Mouse (Mus musculus) C2C12 (cell line): Measurements from ENCODE around the gene Slc25a35. TPM values are rescaled to one million over a fixed set of nuclear protein-coding genes. Genes with fewer than 3 reads are reported as not detected.
"Not testable (repeated sequence)": the region's sequence is repeated elsewhere in the genome, so short reads cannot be mapped to it uniquely, and the experiment has no call there.

Experiments
- H3K27me3 ChIP-seq: one replicate; pipeline ENCODE4 v1.6.1; 2011; ENCODE audit not compliant: control insufficient read depth, insufficient read depth, insufficient read length
- H3K36me3 ChIP-seq: one replicate; pipeline ENCODE4 v1.6.1; 2011; ENCODE audit not compliant: control insufficient read depth, insufficient read depth
- H3K4me3 ChIP-seq: one replicate; pipeline ENCODE4 v1.5.1; 2011; ENCODE audit warnings: mild to moderate bottlenecking, control low read depth; ENCODE audit not compliant: poor library complexity, insufficient read depth, severe bottlenecking
- H3K79me2 ChIP-seq: one replicate; pipeline ENCODE4 v1.6.1; 2011; ENCODE audit not compliant: control insufficient read depth, insufficient read depth
- H3K79me3 ChIP-seq: one replicate; pipeline ENCODE4 v1.6.1; 2011; ENCODE audit warnings: low read depth, control low read depth
- H3ac ChIP-seq: one replicate; pipeline ENCODE3; 2011; ENCODE audit warnings: low read depth; ENCODE audit not compliant: control insufficient read depth, insufficient read length
- CEBPB ChIP-seq: IDR thresholded peaks from one replicate; pipeline ENCODE4 v1.6.1; 2011; ENCODE audit warnings: low read depth, mild to moderate bottlenecking, control low read depth, moderate library complexity
- CTCF ChIP-seq: IDR thresholded peaks from one replicate; pipeline ENCODE4 v1.5.1; 2011; ENCODE audit not compliant: control insufficient read depth, insufficient read depth, insufficient read length
- FOSL1 ChIP-seq: IDR thresholded peaks from one replicate; pipeline ENCODE4 v1.8.0; 2011; ENCODE audit warnings: mild to moderate bottlenecking, low read length; ENCODE audit not compliant: poor library complexity, insufficient read depth, severe bottlenecking
- MAX ChIP-seq: IDR thresholded peaks from one replicate; pipeline ENCODE4 v1.6.1; 2011; ENCODE audit warnings: mild to moderate bottlenecking, control low read depth
- MYOD1 ChIP-seq: IDR thresholded peaks from one replicate; pipeline ENCODE4 v1.6.1; 2011; ENCODE audit warnings: low read depth; ENCODE audit not compliant: control insufficient read depth, insufficient read length
- MYOG ChIP-seq: IDR thresholded peaks from one replicate; pipeline ENCODE4 v1.6.1; 2011; ENCODE audit not compliant: control insufficient read depth, insufficient read length; ENCODE audit errors: extremely low read depth
- USF1 ChIP-seq: IDR thresholded peaks from one replicate; pipeline ENCODE4 v1.6.1; 2011; ENCODE audit warnings: low read depth, mild to moderate bottlenecking, control low read depth, moderate library complexity
- polyA plus RNA-seq: library from polyadenylated mRNA; unstranded; fragments of >200 nt; fragmentation: generic; extraction: Trizol; gene quantifications from one replicate; pipeline ENCODE4 v1.2.1, GENCODE M21; 2012; ENCODE audit warnings: missing spikeins

Gene Slc25a35
- polyA plus RNA-seq, 1 experiment, result 0.88 TPM

DNA sequence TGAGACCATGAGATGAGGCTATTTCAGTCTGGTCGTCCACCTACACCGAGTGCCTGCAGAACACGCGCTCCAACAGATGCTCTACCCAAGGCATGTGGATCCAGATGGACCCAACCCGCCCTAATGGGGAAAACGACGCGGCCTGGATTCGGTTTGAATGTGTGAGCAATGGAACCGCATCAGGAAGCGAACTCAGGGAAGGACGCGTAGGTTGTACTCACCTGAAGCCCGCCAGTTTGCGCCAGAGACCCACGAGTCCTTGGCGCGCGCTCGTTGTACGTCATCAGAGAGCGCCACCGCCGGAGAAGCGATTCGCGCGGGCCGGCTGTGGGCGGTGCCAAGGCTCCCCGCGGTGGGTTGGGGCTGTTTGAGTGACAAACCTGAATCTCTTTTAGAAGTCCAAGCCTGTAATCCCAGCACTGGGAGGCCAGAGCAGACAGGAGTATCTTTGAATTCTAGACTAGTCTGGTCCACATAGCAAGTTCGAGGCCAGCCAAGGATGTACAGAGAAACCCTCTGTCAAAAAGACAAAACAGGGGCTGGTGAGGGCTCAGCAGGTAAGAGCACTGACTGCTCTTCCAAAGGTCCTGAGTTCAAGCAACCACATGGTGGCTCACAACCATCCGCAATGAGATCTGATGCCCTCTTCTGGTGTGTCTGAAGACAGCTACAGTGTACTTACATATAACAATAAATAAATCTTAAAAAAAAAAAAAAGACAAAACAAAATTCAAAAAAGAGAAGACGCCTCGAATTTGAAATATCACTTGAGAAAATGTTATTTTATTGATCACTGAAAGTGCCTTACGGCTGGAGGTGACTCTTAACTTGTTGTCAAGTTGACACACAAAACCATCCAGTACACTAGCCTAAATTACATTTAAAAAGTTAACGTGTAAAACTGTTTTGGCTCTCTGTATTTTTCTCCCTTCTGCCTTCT lies 40.5 kb downstream of the Slc25a35 start, which contains the start of gene Pfas:
Gene Pfas, minus strand, starts transcription at position 279 of the 940 bp plus-strand sequence.
- peaks cover 28% of the 10 kb centered on the region for H3K36me3 ChIP-seq
- H3ac ChIP-seq, result peak within 1 kb of the TSS; percentile 92
- peaks cover 49% of the 10 kb centered on the region for H3K79me2 ChIP-seq
- peak within 1 kb of the TSS; percentile 95 for H3K4me3 ChIP-seq
- H3K27me3 ChIP-seq, result no peaks in the 10 kb centered on the region
- TF ChIP-seq FOSL1, result no peak
- TF ChIP-seq MAX, result peak; percentile 79
- H3K79me3 ChIP-seq, result peaks cover 37% of the 10 kb centered on the region

DNA sequence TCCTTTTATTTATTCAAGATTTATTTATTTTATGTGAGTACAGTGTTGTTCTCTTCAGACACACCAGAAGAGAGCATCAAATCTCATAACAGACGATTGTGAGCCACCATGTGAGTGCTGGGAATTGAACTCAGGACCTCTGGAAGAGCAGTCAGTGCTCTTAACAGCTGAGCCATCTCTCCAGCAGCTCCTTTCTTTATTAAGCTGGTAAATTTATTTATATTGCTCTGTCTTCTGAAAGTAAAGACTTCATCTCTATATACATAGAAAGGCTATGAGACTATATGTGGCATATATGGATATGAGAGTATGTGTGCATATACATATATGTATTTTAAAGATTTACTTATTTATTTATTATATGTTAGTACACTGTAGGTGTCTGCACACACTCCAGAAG lies 41.6 kb downstream of the Slc25a35 start:
- TF ChIP-seq FOSL1 (no peak), USF1 (no peak), CTCF (no peak), MYOD1 (no peak), CEBPB (no peak), MAX (no peak), MYOG (no peak)
- no peak overlapping the region for H3ac ChIP-seq
- peaks cover 39% of the 10 kb centered on the region for H3K79me2 ChIP-seq
- peaks cover 18% of the 10 kb centered on the region for H3K36me3 ChIP-seq
- no peaks in the 10 kb centered on the region for H3K27me3 ChIP-seq
- H3K79me3 ChIP-seq, result peaks cover 37% of the 10 kb centered on the region
- no peak overlapping the region for H3K4me3 ChIP-seq

DNA sequence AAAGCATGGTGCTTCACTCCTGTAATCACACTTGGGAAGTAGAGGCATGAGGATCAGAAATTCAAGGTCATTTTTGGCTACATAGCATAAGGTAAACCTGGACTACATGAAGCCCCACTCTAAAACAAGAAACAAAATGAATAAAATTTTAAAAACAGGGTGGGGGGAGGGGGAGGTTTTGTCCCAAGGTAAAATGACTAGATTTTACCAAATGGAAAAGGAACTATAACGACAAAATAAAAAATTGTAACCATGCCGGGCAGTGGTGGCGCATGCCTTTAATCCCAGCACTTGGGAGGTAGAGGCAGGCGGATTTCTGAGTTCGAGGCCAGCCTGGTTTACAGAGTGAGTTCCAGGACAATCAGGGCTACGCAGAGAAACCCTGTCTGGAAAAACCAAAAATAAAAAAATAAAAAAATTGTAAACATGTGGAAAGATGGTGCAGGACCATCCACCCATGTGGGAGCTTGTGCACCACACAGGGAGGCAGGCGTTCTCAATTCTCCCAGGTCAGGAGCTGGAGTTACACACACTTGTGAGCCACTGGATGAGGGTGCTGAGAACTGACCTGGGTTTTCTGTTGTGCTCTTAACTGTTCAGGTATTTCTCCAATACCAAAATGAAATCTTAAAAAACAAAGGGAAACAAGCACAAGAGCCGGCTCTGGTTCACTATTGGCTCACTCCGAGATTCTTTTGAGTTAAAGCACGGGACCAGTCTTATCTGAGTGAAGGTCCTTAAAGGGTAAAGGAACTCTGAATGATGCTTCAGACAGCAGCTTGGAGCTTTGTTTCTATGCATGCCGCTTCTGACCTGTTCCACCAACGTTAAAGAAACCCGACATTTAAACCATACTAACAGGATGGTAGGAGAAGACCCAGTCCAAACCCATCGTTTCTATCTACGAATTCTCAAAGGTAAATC lies 42.7 kb downstream of the Slc25a35 start:
- Histone ChIP-seq H3K36me3 (peaks cover 8% of the 10 kb centered on the region), H3K79me3 (peaks cover 25% of the 10 kb centered on the region), H3K79me2 (peaks cover 28% of the 10 kb centered on the region), H3K27me3 (no peaks in the 10 kb centered on the region), H3K4me3 (no peak overlapping the region), H3ac (no peak overlapping the region)
- TF ChIP-seq CEBPB, result no peak
- no peak for TF ChIP-seq MYOG
- TF ChIP-seq CTCF, result no peak
- TF ChIP-seq USF1, result no peak
- no peak for TF ChIP-seq MAX
- TF ChIP-seq FOSL1, result no peak
- TF ChIP-seq MYOD1, result no peak

DNA sequence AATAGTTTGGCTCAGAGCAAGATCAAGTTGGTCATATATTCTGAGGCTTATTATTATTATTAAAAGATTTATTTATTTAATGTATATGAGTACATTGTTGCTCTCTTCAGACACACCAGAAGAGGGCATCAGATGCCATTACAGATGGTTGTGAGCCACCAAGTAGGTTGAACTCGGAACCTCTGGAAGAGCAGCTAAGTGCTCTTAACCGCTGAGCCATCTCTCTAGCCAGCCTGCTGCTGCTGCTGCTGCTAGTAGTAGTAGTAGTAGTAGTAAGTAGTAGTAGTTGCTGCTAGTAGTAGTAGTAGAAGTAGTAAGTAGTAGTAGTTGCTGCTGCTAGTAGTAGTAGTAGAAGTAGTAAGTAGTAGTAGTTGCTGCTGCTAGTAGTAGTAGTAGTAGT lies 43.5 kb downstream of the Slc25a35 start:
- not testable (repeated sequence) for H3K27me3 ChIP-seq, H3K36me3 ChIP-seq, H3ac ChIP-seq
- peak overlapping the region; percentile 37 for H3K4me3 ChIP-seq
- peaks cover 21% of the 10 kb centered on the region for H3K79me3 ChIP-seq
- peaks cover 24% of the 10 kb centered on the region for H3K79me2 ChIP-seq

DNA sequence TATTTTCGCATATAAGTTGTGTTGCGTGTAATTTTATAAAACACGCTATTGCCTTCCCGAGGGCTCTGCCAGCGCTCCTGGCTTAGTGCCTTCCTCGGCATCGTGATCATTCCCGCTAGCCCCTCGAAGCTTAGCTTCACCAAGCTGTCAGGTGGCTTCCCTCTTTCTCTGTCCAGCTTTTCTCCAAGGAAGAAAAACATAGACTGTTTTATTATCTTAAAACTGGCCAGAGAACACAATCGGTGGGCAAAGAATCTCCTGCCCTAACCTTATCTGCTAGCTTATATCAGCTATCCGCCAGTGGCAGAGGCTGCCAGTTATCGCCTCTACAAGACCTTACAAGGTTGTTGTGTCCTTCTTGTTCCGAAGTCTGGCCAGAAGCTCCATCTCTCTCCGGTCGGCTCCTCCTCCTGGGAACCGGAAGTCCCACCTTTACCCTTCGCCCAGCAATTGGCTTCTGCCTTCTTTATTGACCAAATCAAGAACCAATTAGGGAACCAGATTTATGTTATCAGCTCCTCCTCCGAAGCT lies 44.2 kb downstream of the Slc25a35 start:
- peak overlapping the region; percentile 79 for H3ac ChIP-seq
- H3K36me3 ChIP-seq, result no peaks in the 10 kb centered on the region
- H3K79me3 ChIP-seq, result peaks cover 21% of the 10 kb centered on the region
- H3K4me3 ChIP-seq, result peak overlapping the region; percentile 37
- TF ChIP-seq MYOD1 (no peak), USF1 (no peak), MAX (peak; percentile 42), CEBPB (no peak), CTCF (no peak), MYOG (no peak), FOSL1 (no peak)
- no peaks in the 10 kb centered on the region for H3K27me3 ChIP-seq
- H3K79me2 ChIP-seq, result peaks cover 24% of the 10 kb centered on the region
